In the genomic region with DNA sequence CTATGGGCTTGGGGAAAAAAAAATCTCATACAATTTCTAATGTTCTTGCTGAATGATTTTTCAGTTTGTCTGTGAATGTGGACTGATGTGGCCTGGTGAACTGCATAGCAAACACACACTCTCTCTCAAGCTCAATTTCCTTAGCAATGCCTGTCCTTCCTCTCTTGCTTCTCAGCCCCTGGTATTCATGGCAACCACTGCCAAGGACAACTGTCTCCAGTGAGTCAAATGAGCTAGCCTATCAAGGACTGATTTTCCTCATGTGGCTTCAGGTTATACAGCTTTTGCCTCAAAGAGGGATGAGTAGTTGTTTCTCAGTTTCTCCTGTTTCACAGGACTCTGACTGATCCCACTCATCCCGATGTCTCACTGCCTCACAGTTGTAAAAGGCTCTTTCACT, we compare ENCODE assay signal across 1 mouse cellular context.
TF ChIP-seq lines count a peak whose summit lies in the region.

No protein-coding gene starts in this region.

TF ChIP-seq in CH12.LX, 34 proteins besides CTCF, POLR2A, EP300 and RAD21 (continued from another document):
- TF ChIP-seq E2F4 (IDR thresholded peaks at IDR 0.05; ENCODE audit: insufficient replicate concordance, low read depth, low read length) (no peak), KAT2A (IDR thresholded peaks at IDR 0.05; ENCODE audit: insufficient replicate concordance, low read length) (no peak), RCOR1 (conservative IDR thresholded peaks at IDR 0.05; ENCODE audit: low read depth, low read length) (no peak)
